Mouse (Mus musculus): ENCODE measurements around the gene Strap. TPM values are rescaled to one million over a fixed set of nuclear protein-coding genes. Genes with fewer than 3 reads are reported as not detected.
"Not testable (repeated sequence)": the region's sequence is repeated elsewhere in the genome, so short reads cannot be mapped to it uniquely, and the experiment has no call there.

The Strap gene
- polyA plus RNA-seq, 1 experiment from 2014 or later = 283 TPM

DNA sequence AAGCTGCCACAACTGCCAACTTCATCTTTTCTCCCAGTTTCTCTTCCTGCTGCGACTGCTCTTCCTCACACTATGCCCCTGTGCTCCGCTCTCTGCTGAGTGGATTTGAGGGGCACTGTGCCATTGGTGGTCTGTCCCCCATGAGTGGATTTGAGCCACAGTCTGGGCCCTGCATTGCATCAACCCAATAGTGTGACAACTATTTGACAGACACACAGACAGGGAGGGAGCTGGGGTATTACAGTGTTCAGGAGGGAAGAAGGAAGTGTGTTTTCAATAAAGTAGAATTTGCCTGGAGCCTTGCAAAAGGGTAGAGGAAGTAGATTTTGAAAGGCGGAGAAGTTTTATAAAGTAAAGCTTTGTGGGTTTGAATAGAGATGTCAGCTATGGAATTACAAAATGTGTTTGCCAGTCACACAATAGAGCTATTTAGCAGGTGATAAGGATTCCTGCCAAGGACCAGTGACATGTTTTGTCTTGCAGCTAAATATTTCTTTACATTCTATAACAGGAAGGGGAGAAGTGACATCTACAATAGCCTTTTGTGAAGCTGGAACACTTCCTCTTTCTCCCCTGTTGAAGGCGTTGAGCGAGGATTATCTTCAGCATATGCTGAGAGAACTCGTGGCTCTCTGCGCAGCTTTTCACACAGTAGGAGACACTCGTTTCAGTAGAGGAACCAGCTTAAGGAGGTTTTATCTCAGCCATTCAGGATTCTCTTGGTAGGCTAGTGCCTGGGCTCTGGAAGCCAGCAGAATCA lies 38.3 kb upstream of the Strap start:
- no peaks in the 10 kb centered on the region for H3K36me3 ChIP-seq (replicated peaks; ENCODE audit: control insufficient read depth, insufficient read depth, low read depth, low read length)
- H3K27me3 ChIP-seq (ENCODE audit: control insufficient read depth, insufficient read depth, low read length) = no peaks in the 10 kb centered on the region
- no peak overlapping the region for H3K27ac ChIP-seq (replicated peaks; ENCODE audit: low read depth, low read length)
- H3K4me3 ChIP-seq (ENCODE audit: low read depth, low read length) = no peak overlapping the region
- no peak overlapping the region for H3K9ac ChIP-seq (replicated peaks; ENCODE audit: low read length)
- whole genome bisulfite sequencing = 70% methylated on average over 8 of the region's 8 CpGs
- DNase-seq (ENCODE audit: low spot score) (no peak), ATAC-seq (replicated peaks; ENCODE audit: insufficient number of reproducible peaks, low FRiP score, low TSS enrichment, low read depth) (no peak)
- H3K9me3 ChIP-seq (replicated peaks; ENCODE audit: control insufficient read depth, low read length) = no peaks in the 10 kb centered on the region
- no peaks in the 10 kb centered on the region for H3K4me1 ChIP-seq (ENCODE audit: control insufficient read depth, insufficient read depth, low read length)
- no peak overlapping the region for H3K4me2 ChIP-seq (ENCODE audit: low read depth, low read length)

DNA sequence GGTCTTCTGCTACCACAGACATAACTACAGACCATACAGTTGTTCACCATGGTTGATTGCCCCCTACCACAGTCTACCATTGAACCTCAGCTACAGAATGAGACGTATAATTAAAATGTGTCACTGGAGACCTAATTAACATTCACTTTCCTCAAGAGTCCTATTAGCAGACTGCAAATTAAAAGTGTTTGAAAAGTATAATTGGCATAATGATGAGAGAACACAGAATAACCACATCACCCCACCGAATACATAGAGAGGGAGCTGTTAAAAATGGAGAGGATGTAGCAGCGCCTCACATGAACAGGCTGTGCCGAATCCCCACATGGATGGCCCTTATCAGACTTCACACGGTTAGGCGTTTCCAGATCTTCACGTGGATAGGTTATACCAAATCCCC lies 35.4 kb upstream of the Strap start:
- Histone ChIP-seq H3K27ac (replicated peaks; ENCODE audit: low read depth, low read length) (no peak overlapping the region), H3K4me2 (ENCODE audit: low read depth, low read length) (no peak overlapping the region), H3K36me3 (replicated peaks; ENCODE audit: control insufficient read depth, insufficient read depth, low read depth, low read length) (no peaks in the 10 kb centered on the region), H3K4me1 (ENCODE audit: control insufficient read depth, insufficient read depth, low read length) (no peaks in the 10 kb centered on the region), H3K27me3 (ENCODE audit: control insufficient read depth, insufficient read depth, low read length) (no peaks in the 10 kb centered on the region), H3K9me3 (replicated peaks; ENCODE audit: control insufficient read depth, low read length) (no peaks in the 10 kb centered on the region), H3K9ac (replicated peaks; ENCODE audit: low read length) (no peak overlapping the region), H3K4me3 (ENCODE audit: low read depth, low read length) (no peak overlapping the region)
- 90% methylated on average over 7 of the region's 7 CpGs for WGBS
- no peak for ATAC-seq (replicated peaks; ENCODE audit: insufficient number of reproducible peaks, low FRiP score, low TSS enrichment, low read depth)
- no peak for DNase-seq (ENCODE audit: low spot score)

DNA sequence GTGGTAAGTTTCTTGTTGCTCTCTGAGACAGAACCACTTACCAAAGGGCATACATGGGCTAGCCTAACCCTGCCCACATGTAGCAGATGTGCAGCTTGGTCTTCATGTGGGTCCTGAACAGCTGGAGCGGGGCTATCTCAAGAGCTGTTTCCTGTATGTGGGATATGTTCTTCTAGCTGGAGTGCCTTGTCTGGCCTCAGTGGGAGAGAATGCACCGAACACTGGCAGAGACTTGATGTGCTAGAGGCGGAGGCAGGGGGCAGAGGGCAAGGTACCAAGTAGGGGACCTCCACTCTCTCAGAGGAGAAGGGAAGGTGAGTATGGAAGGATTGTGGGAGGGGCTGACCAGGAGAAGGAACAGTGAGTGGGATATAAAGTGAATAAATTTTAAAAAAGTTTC lies 32.7 kb upstream of the Strap start:
- Histone ChIP-seq H3K9ac (replicated peaks; ENCODE audit: low read length) (no peak overlapping the region), H3K36me3 (replicated peaks; ENCODE audit: control insufficient read depth, insufficient read depth, low read depth, low read length) (no peaks in the 10 kb centered on the region), H3K4me3 (ENCODE audit: low read depth, low read length) (no peak overlapping the region), H3K9me3 (replicated peaks; ENCODE audit: control insufficient read depth, low read length) (no peaks in the 10 kb centered on the region), H3K4me2 (ENCODE audit: low read depth, low read length) (no peak overlapping the region), H3K4me1 (ENCODE audit: control insufficient read depth, insufficient read depth, low read length) (no peaks in the 10 kb centered on the region), H3K27ac (replicated peaks; ENCODE audit: low read depth, low read length) (no peak overlapping the region), H3K27me3 (ENCODE audit: control insufficient read depth, insufficient read depth, low read length) (no peaks in the 10 kb centered on the region)
- ATAC-seq (replicated peaks; ENCODE audit: insufficient number of reproducible peaks, low FRiP score, low TSS enrichment, low read depth) (no peak), DNase-seq (ENCODE audit: low spot score) (no peak)
- 94% methylated on average over 3 of the region's 3 CpGs for WGBS

DNA sequence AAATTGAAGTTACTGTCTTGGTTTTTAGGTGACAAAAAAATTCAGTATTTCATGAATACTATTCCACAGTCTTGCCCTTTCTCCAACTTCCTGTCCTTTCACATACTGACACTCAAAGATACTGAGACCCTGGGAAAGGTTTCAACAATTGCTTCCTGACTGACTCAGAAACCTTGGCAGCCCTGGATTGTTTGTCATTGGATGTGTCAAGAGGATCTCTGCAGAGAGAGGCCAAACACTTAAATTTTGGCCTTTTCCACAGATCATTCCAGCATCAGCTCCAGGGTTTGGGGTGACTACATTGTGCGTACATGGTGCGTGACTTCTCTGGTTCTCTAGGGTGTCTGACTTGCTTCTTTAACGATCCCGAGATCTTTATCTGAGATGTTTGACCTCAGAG lies 32.0 kb upstream of the Strap start:
- 86% methylated on average over 4 of the region's 4 CpGs for WGBS
- Histone ChIP-seq H3K4me1 (ENCODE audit: control insufficient read depth, insufficient read depth, low read length) (no peaks in the 10 kb centered on the region), H3K9me3 (replicated peaks; ENCODE audit: control insufficient read depth, low read length) (no peaks in the 10 kb centered on the region), H3K4me2 (ENCODE audit: low read depth, low read length) (no peak overlapping the region), H3K9ac (replicated peaks; ENCODE audit: low read length) (no peak overlapping the region), H3K36me3 (replicated peaks; ENCODE audit: control insufficient read depth, insufficient read depth, low read depth, low read length) (no peaks in the 10 kb centered on the region), H3K27ac (replicated peaks; ENCODE audit: low read depth, low read length) (no peak overlapping the region), H3K27me3 (ENCODE audit: control insufficient read depth, insufficient read depth, low read length) (no peaks in the 10 kb centered on the region), H3K4me3 (ENCODE audit: low read depth, low read length) (no peak overlapping the region)
- ATAC-seq (replicated peaks; ENCODE audit: insufficient number of reproducible peaks, low FRiP score, low TSS enrichment, low read depth) (no peak), DNase-seq (ENCODE audit: low spot score) (no peak)

DNA sequence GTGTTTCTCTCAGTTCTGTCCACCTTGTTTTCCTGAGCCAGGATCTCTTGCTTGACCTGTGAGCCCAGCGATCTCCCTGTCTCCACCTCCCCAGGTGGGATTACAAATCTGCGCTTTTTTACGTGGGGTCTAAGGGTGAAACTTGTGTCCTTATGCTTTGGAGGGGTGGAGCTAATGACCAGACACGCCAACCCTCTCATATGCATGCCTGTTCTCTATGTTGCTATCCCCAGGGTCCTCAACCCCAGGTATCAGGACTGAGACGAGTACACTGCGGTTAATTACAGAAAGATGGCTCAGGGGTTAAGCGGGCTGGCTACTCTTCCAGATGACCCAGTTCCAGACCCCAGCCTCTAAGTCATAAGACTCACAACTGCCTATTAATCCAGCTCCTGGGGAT lies 31.4 kb upstream of the Strap start:
- no peaks in the 10 kb centered on the region for H3K36me3 ChIP-seq (replicated peaks; ENCODE audit: control insufficient read depth, insufficient read depth, low read depth, low read length)
- no peaks in the 10 kb centered on the region for H3K4me1 ChIP-seq (ENCODE audit: control insufficient read depth, insufficient read depth, low read length)
- WGBS = 83% methylated on average over 7 of the region's 7 CpGs
- no peak overlapping the region for H3K4me3 ChIP-seq (ENCODE audit: low read depth, low read length)
- no peaks in the 10 kb centered on the region for H3K9me3 ChIP-seq (replicated peaks; ENCODE audit: control insufficient read depth, low read length)
- no peaks in the 10 kb centered on the region for H3K27me3 ChIP-seq (ENCODE audit: control insufficient read depth, insufficient read depth, low read length)
- H3K9ac ChIP-seq (replicated peaks; ENCODE audit: low read length) = no peak overlapping the region
- ATAC-seq (replicated peaks; ENCODE audit: insufficient number of reproducible peaks, low FRiP score, low TSS enrichment, low read depth) (no peak), DNase-seq (ENCODE audit: low spot score) (no peak)
- H3K27ac ChIP-seq (replicated peaks; ENCODE audit: low read depth, low read length) = no peak overlapping the region
- H3K4me2 ChIP-seq (ENCODE audit: low read depth, low read length) = no peak overlapping the region

DNA sequence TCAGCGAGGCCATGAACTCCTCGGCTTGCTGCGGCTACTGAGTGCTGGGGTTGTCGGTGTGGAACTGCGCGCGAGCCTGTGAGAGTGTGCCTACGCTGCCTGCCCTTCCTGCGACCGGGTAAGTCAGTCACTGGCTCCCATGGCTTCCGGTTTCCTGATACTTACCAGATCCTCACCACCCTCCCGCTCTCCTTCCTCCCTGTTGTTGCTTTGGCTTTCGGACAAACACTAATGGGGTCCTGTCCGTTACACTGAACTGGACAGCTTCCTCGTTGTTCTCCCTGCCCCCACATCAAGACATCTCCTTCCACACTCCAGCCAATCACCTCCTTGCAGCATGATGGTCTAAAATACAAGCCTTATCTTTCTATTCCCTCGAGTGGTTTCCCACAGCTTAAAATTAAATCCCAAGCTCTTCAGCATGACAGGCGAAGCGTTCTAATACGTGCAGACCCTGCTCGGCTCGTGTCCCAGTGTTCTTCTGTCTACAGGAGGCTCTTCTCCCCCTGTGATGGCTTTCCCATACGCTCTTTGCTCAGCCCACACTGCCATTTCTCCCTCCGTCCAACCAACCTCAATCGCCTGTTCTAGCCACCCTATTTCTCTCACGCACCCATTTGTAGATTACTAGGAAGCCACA lies 30.5 kb upstream of the Strap start:
- no peak for DNase-seq (ENCODE audit: low spot score)
- ATAC-seq (replicated peaks; ENCODE audit: insufficient number of reproducible peaks, low FRiP score, low TSS enrichment, low read depth) = no peak
- H3K4me3 ChIP-seq (ENCODE audit: low read depth, low read length) = no peak overlapping the region
- no peak overlapping the region for H3K9ac ChIP-seq (replicated peaks; ENCODE audit: low read length)
- WGBS = 78% methylated on average over 25 of the region's 25 CpGs
- no peak overlapping the region for H3K4me2 ChIP-seq (ENCODE audit: low read depth, low read length)
- H3K27ac ChIP-seq (replicated peaks; ENCODE audit: low read depth, low read length) = no peak overlapping the region
- no peaks in the 10 kb centered on the region for H3K27me3 ChIP-seq (ENCODE audit: control insufficient read depth, insufficient read depth, low read length)
- no peaks in the 10 kb centered on the region for H3K36me3 ChIP-seq (replicated peaks; ENCODE audit: control insufficient read depth, insufficient read depth, low read depth, low read length)
- H3K4me1 ChIP-seq (ENCODE audit: control insufficient read depth, insufficient read depth, low read length) = no peaks in the 10 kb centered on the region
- H3K9me3 ChIP-seq (replicated peaks; ENCODE audit: control insufficient read depth, low read length) = no peaks in the 10 kb centered on the region

DNA sequence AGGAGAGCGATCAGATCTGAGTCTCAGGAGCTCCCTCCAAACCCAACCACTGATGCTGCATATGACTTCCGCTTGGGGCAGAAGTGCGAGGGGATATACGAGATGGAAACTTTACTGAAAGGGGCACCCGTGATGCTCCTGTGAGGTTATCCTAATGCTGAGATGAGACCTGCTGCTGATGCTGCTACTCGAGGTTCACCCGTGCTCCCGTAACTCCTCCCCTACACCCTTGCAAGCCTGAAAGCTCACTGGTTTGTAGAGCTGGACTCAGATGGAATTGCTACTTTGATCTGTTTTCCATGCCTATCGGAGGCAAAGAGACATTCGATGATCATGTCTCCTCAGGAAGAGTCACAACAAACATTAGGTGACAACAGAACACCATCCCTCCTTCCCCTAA lies 28.7 kb upstream of the Strap start:
- ATAC-seq (replicated peaks; ENCODE audit: insufficient number of reproducible peaks, low FRiP score, low TSS enrichment, low read depth) (no peak), DNase-seq (ENCODE audit: low spot score) (no peak)
- no peak overlapping the region for H3K4me3 ChIP-seq (ENCODE audit: low read depth, low read length)
- H3K36me3 ChIP-seq (replicated peaks; ENCODE audit: control insufficient read depth, insufficient read depth, low read depth, low read length) = no peaks in the 10 kb centered on the region
- no peak overlapping the region for H3K27ac ChIP-seq (replicated peaks; ENCODE audit: low read depth, low read length)
- H3K4me2 ChIP-seq (ENCODE audit: low read depth, low read length) = no peak overlapping the region
- WGBS = 89% methylated on average over 10 of the region's 10 CpGs
- no peaks in the 10 kb centered on the region for H3K4me1 ChIP-seq (ENCODE audit: control insufficient read depth, insufficient read depth, low read length)
- H3K27me3 ChIP-seq (ENCODE audit: control insufficient read depth, insufficient read depth, low read length) = no peaks in the 10 kb centered on the region
- no peak overlapping the region for H3K9ac ChIP-seq (replicated peaks; ENCODE audit: low read length)
- H3K9me3 ChIP-seq (replicated peaks; ENCODE audit: control insufficient read depth, low read length) = no peaks in the 10 kb centered on the region

DNA sequence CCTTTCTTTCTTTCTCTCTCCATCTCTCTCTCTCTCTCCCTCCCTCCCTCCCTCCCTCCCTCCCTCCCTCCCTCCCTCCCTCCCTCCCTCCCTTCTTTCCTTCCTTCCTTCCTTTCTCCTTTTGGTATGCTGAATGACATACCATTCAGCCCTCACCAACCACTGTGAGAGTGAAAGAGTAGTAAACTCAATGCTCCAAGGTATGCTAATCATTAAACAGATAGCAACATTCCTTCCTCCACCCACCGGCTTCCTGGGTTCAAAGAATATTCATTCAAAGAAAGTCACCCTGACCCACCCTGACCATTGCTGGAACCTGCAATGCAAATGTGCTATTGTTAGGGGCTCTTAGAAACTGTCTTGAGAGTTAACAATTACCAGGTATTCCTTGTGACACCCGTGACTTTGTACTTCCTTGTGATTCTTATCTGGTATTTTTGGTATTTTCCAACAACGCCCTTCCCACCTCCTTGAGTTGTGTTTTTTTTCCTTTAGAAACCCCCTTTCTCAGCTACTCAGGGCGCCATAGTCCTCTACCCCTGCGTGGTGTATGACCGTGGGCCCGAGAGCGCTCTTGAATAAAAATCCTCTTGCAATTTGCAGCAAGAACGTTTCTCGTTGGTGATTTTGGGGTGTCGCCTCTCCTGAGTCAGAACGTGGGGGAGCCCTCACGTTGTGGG lies 26.0 kb upstream of the Strap start:
- not testable (repeated sequence) for H3K4me3 ChIP-seq (ENCODE audit: low read depth, low read length); H3K9me3 ChIP-seq (replicated peaks; ENCODE audit: control insufficient read depth, low read length); H3K9ac ChIP-seq (replicated peaks; ENCODE audit: low read length); ATAC-seq (replicated peaks; ENCODE audit: insufficient number of reproducible peaks, low FRiP score, low TSS enrichment, low read depth); H3K36me3 ChIP-seq (replicated peaks; ENCODE audit: control insufficient read depth, insufficient read depth, low read depth, low read length); DNase-seq (ENCODE audit: low spot score); H3K4me2 ChIP-seq (ENCODE audit: low read depth, low read length); H3K4me1 ChIP-seq (ENCODE audit: control insufficient read depth, insufficient read depth, low read length); H3K27ac ChIP-seq (replicated peaks; ENCODE audit: low read depth, low read length); H3K27me3 ChIP-seq (ENCODE audit: control insufficient read depth, insufficient read depth, low read length)
- WGBS = 89% methylated on average over 13 of the region's 13 CpGs

Measured in embryonic facial prominence, embryonic 11.5 days (tissue).